Mouse (Mus musculus) Patski (cell line): Measurements from ENCODE around the gene Sptbn2. TPM values are rescaled to one million over a fixed set of nuclear protein-coding genes. Genes with fewer than 3 reads are reported as not detected.
A peak's percentile ranks its signal among the peaks of the same experiment; 100 is the strongest.

Source experiments
- ATAC-seq: fragments of 100-300 bp; one replicate; pipeline ENCODE4 v1.8.0; 2021
- CTCF ChIA-PET: fragments of 350-600 bp; sonication (Branson Sonifier 250); formaldehyde crosslinking; loops from one replicate; lab custom pipeline; 2022; ENCODE audit warnings: inconsistent platforms; lab: Charles Lee
- POLR2A ChIA-PET: fragments of 350-600 bp; sonication (Branson Sonifier 250); formaldehyde crosslinking; loops from one replicate; lab custom pipeline; 2022; ENCODE audit warnings: antibody characterized with exemption, inconsistent platforms; lab: Charles Lee
- DNase-seq: peaks from one replicate; pipeline ENCODE4 v3.0.0-alpha.2; 2011; ENCODE audit warnings: low read depth, low spot score
- H3K27me3 ChIP-seq: fragments of 371-371 bp; one replicate; pipeline ENCODE4 v1.5.1; 2021
- CTCF ChIP-seq: fragments of 100-300 bp; IDR thresholded peaks from one replicate; pipeline ENCODE4 v1.5.1; 2021
- in situ Hi-C: fragments of 300-500 bp; cut with MboI; formaldehyde crosslinking; loops from 3 replicates; pipeline ENCODE4 v1.11.1; 2018; ENCODE audit warnings: low pct_unique_long_range_greater_than_20kb, mixed read lengths
- polyA plus RNA-seq: library from polyadenylated mRNA; unstranded; gene quantifications from one replicate; pipeline ENCODE4 v1.2.3, GENCODE M21; 2021

Sptbn2 gene
- polyA plus RNA-seq, 1 experiment from 2014 or later: 1.0 TPM

DNA sequence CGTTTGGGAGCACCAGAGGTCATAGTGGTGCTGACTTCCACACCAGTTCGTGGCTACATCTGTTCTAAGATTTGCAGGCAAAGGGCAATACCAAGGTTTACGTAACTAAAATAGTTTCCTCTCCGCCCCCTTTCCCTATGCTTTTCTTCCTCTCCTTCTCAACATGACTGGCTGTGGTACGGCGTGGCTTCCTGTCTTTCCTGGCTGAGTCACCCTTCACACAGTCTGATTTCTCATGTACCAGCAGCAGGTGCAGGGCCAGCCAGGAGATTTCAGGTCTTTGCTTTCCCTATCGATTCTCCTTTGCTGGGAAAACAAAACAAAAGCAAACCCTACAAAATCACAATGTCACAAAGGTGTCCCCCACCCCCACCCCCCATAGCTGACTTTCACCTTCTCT lies 9.7 kb upstream of the Sptbn2 start:
- H3K27me3 ChIP-seq: no peaks in the 10 kb centered on the region
- ATAC-seq (no peak), DNase-seq (no peak)
- ChIA-PET POLR2A (interaction anchor here (0.6 kb wide), 1 partner anchor 29 kb away, joined by 6 read pairs; no protein-coding TSS in a partner anchor), CTCF (no interaction called here)
- no peak for TF ChIP-seq CTCF
- in situ Hi-C loops: no loop called here

- in situ Hi-C loops: no loop called here
- ATAC-seq (no peak), DNase-seq (no peak)
- ChIA-PET POLR2A (interaction anchor here (0.7 kb wide), 2 partner anchors 10 to 76 kb away, joined by 4 to 5 read pairs; no protein-coding TSS in a partner anchor), CTCF (no interaction called here)
- TF ChIP-seq CTCF: no peak
- H3K27me3 ChIP-seq: peaks cover 11% of the 10 kb centered on the region
These were observed 2.2 kb upstream of the Sptbn2 start for GRCm38 (mm10) chr19:4708765-4709164.

DNA sequence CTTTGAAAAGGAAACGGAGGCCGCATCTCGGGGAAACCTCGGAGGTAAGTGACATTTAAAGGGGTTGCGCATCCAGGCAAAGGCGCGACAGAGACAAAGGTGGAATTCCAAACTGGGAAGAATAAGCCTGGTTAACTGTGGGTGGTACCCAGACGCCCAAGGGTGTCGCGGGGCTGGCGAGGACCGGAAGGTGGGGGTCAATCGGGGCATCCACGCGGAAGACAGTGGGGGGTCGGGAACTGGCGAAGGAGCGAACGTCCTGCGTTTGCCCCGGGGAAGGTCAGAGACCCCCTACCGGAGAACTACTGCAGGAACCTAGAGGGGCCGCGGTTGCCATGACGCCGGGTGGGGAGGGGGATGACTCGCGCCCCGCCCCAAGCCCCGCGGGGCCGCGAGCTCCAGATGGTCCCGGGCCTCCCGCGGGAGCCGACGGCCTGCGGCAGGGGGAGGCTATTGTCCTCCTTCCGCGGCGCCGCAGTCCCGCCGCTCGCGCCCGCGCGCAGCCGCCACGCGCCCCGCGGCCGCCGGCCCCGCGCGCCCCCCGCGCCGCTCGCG lies 711 bp downstream of the Sptbn2 start:
- ATAC-seq: peak; percentile 21
- no peak for DNase-seq
- H3K27me3 ChIP-seq: peaks cover 11% of the 10 kb centered on the region
- POLR2A ChIA-PET: no interaction called here
- in situ Hi-C loops: no loop called here
- TF ChIP-seq CTCF: no peak
- CTCF ChIA-PET: interaction anchor here (1.8 kb wide), 1 partner anchor 8 kb away, joined by 4 read pairs; no protein-coding TSS in a partner anchor

GRCm38 (mm10) chr19:4712156-4712780 lies 1.3 kb downstream of the Sptbn2 start:
- in situ Hi-C loops: no loop called here
- ATAC-seq: no peak
- CTCF ChIA-PET: no interaction called here
- POLR2A ChIA-PET: no interaction called here
- no peak for DNase-seq
- no peak for TF ChIP-seq CTCF
- H3K27me3 ChIP-seq: peaks cover 11% of the 10 kb centered on the region

DNA sequence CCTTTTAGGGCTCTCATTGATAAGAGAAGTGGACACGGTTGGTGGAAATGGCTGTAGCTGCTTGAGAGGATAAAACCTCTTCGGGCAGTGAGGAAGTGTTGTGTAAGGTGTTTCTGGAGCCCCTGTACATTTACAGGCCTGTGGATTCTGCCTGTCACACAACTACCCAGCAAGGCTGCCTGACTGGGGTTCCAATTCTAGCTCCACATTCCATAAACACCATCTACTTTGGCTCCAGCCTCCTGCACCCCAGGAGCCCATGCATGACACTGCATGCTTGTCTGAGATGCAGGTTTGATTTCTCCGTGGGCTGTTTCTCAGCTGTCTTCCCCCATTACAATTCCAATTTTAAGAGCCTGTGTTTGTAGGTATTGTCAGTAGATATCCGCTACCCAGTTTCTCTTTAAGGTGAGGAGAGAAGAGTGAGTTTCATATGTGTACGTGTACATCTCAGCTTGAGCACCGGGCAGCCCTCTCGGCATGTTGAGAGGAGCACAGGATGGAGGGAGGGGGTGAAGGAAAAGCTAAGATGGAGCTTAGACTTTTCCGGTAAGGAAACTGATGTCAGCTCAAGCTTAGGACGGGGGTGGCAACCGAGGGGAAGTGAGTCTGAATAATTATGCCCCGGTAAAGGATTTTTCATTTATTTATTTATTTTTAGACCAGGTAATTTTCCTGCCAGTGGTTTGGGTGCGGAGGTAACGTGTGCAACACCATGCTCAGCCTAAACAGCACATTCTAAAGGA lies 2.0 kb downstream of the Sptbn2 start:
- CTCF ChIA-PET: no interaction called here
- no peak for DNase-seq
- H3K27me3 ChIP-seq: peaks cover 11% of the 10 kb centered on the region
- no peak for ATAC-seq
- TF ChIP-seq CTCF: no peak
- POLR2A ChIA-PET: interaction anchor here (0.6 kb wide), 2 partner anchors 21 to 217 kb away, joined by 3 to 4 read pairs; no protein-coding TSS in a partner anchor
- in situ Hi-C loops: no loop called here

GRCm38 (mm10) chr19:4713886-4714285 lies 2.9 kb downstream of the Sptbn2 start:
- no peak for ATAC-seq
- peaks cover 11% of the 10 kb centered on the region for H3K27me3 ChIP-seq
- DNase-seq: no peak
- CTCF ChIA-PET: interaction anchor here (0.9 kb wide), 1 partner anchor 61 kb away, joined by 3 read pairs; no protein-coding TSS in a partner anchor
- TF ChIP-seq CTCF: no peak
- in situ Hi-C loops: no loop called here
- POLR2A ChIA-PET: no interaction called here

DNA sequence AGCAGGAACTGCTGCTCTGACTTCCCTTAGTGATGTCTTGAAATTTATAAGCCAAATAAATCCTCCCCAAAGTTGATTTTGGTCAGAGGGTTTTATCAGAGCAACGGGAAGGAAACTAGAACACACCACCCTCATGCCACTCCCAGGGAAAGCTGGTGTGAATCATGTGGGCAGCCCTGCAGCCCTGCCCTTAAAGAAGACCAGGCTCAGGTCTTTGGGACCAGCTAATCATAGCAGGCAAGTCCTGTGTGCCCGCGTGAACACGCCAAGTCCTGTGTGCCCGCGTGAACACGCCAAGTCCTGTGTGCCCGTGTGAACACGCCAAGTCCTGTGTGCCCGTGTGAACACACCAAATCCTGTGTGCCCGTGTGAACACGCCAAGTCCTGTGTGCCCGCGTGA lies 5.8 kb downstream of the Sptbn2 start:
- ChIA-PET CTCF (interaction anchor here (0.8 kb wide), 1 partner anchor 23 kb away, joined by 3 read pairs; no protein-coding TSS in a partner anchor), POLR2A (no interaction called here)
- ATAC-seq: no peak
- in situ Hi-C loops: no loop called here
- no peak for TF ChIP-seq CTCF
- H3K27me3 ChIP-seq: peaks cover 7% of the 10 kb centered on the region
- no peak for DNase-seq

DNA sequence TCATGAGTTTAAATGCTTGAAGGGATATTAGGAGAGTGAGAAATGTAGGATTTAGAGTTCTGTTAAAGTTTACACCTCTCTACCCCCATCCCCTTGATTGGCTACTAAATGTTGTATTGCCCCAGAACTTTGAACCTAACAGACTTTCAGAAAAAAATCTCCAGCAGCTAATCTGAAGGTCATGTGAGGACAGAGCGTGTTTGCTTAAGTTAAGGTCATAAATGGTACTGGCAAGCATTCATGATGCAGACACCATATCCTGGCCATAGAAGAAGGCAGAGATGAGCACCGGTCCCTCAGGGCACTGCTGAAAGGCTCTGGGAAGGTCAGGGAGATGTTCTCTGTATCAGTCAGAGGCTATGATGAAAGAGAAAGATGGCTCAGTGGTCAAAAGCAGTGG lies 6.3 kb downstream of the Sptbn2 start:
- ChIA-PET CTCF (no interaction called here), POLR2A (no interaction called here)
- no peak for DNase-seq
- no peak for ATAC-seq
- H3K27me3 ChIP-seq: peaks cover 6% of the 10 kb centered on the region
- no peak for TF ChIP-seq CTCF
- in situ Hi-C loops: no loop called here

GRCm38 (mm10) chr19:4718716-4719115 lies 7.7 kb downstream of the Sptbn2 start:
- DNase-seq: no peak
- in situ Hi-C loops: no loop called here
- no peak for TF ChIP-seq CTCF

DNA sequence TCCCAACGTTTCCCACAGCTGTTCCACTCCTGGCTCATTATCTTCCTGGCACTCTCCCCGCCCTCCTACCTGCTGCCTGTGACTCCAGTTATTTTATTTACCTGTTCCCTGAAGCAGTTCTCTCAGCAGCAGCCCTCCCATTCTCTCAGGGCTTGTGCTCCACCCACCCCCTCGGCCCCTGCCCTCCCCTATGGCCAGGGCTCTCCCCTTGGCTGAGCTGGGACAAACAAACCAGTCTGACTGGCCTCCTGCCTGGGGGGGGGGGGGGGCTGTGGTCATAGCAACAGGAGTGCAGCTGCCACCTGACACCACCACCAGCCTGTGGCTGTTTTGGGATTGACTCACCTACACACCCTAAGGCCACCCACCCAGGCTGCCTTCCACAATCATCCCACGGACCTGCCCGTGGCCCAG lies 8.4 kb downstream of the Sptbn2 start:
- ATAC-seq (peak; percentile 49), DNase-seq (peak; percentile 46)
- POLR2A ChIA-PET: interaction anchor here (0.9 kb wide), 1 partner anchor 11 kb away, joined by 5 read pairs; no protein-coding TSS in a partner anchor
- no peak for TF ChIP-seq CTCF
- in situ Hi-C loops: no loop called here
- H3K27me3 ChIP-seq: no peaks in the 10 kb centered on the region
- CTCF ChIA-PET: interaction anchor here (1.5 to 1.7 kb wide), 2 partner anchors 9 to 93 kb away, joined by 4 read pairs; partner anchors contain the start of gene Sptbn2

More at GRCm38 (mm10) chr19:4718716-4719115, 7.7 kb downstream of the Sptbn2 start:
- ChIA-PET CTCF (interaction anchor here (1.2 to 1.5 kb wide), 2 partner anchors 12 to 92 kb away, joined by 3 to 4 read pairs; no protein-coding TSS in a partner anchor), POLR2A (interaction anchor here (0.9 to 1.0 kb wide), 2 partner anchors 10 to 32 kb away, joined by 3 to 5 read pairs; no protein-coding TSS in a partner anchor)
- no peak for ATAC-seq
- no peaks in the 10 kb centered on the region for H3K27me3 ChIP-seq
